Mouse (Mus musculus) heart, adult 2 months (tissue): ENCODE data around the gene Prorsd1.

Experiments
- CTCF ChIP-seq: fragments of 200-600 bp; IDR thresholded peaks from 2 replicates; pipeline ENCODE4 v1.8.1; 2022; ENCODE audit warnings: antibody characterized with exemption, mild to moderate bottlenecking, moderate library complexity
- POLR2A ChIP-seq: fragments of 200-500 bp; IDR thresholded peaks from 2 replicates; pipeline ENCODE4 v1.6.1; 2011; ENCODE audit warnings: mild to moderate bottlenecking, low read depth, low read length, control low read depth; ENCODE audit not compliant: insufficient read depth

- TF ChIP-seq POLR2A (no peak), CTCF (peak; percentile 32)
These were observed 34.6 kb upstream of the Prorsd1 start for GRCm38 (mm10) chr11:29549425-29549778.
